Mouse (Mus musculus) myocyte (in vitro differentiated cells): ENCODE data around the gene Mdh1b. TPM values are rescaled to one million over a fixed set of nuclear protein-coding genes. Genes with fewer than 3 reads are reported as not detected.

Source experiments
- H3K27me3 ChIP-seq: one replicate; pipeline ENCODE4 v1.6.1; 2011; ENCODE audit not compliant: control insufficient read depth, insufficient read depth, insufficient read length
- H3K36me3 ChIP-seq: one replicate; pipeline ENCODE4 v1.6.1; 2011; ENCODE audit not compliant: control insufficient read depth, insufficient read depth
- H3K4me2 ChIP-seq: one replicate; pipeline ENCODE4 v1.6.1; 2011; ENCODE audit warnings: low read depth, control low read depth
- H3K4me3 ChIP-seq: one replicate; pipeline ENCODE4 v1.5.1; 2011; ENCODE audit warnings: mild to moderate bottlenecking, control low read depth, moderate library complexity
- H3K79me2 ChIP-seq: one replicate; pipeline ENCODE4 v1.6.1; 2011; ENCODE audit not compliant: control insufficient read depth, insufficient read depth
- H3ac ChIP-seq: one replicate; pipeline ENCODE4 v1.6.1; 2011; ENCODE audit not compliant: control insufficient read depth, insufficient read length
- CEBPB ChIP-seq: IDR thresholded peaks from 2 replicates; pipeline ENCODE4 v1.6.1; 2011; ENCODE audit warnings: mild to moderate bottlenecking, moderate library complexity; ENCODE audit not compliant: poor library complexity, insufficient read depth, severe bottlenecking
- E2F4 ChIP-seq: IDR thresholded peaks from one replicate; pipeline ENCODE4 v1.6.1; 2011; ENCODE audit warnings: mild to moderate bottlenecking, control low read depth, moderate library complexity; ENCODE audit not compliant: insufficient read depth
- MAX ChIP-seq: IDR thresholded peaks from one replicate; pipeline ENCODE4 v1.6.1; 2011; ENCODE audit warnings: low read depth, mild to moderate bottlenecking, control low read depth
- MYOD1 ChIP-seq, 3 experiments: IDR thresholded peaks; one replicate each; pipeline ENCODE4 v1.6.1; 2011; ENCODE audit warnings: control low read depth in 2 of 3, low read depth in 2 of 3, mild to moderate bottlenecking in 2 of 3, moderate library complexity in 1 of 3; ENCODE audit not compliant: insufficient read length in 2 of 3, control insufficient read depth in 1 of 3
- MYOG ChIP-seq, 3 experiments: IDR thresholded peaks; one replicate each; pipeline ENCODE4 v1.6.1; 2011; ENCODE audit warnings: control low read depth in 2 of 3, low read depth in 2 of 3, mild to moderate bottlenecking in 2 of 3; ENCODE audit not compliant: insufficient read length in 2 of 3, control insufficient read depth in 1 of 3, insufficient read depth in 1 of 3
- POLR2A ChIP-seq: IDR thresholded peaks from one replicate; pipeline ENCODE4 v1.6.1; 2011; ENCODE audit warnings: low read depth, mild to moderate bottlenecking, control low read depth, moderate library complexity; ENCODE audit not compliant: insufficient read length
- POLR2AphosphoS2 ChIP-seq: IDR thresholded peaks from one replicate; pipeline ENCODE4 v1.6.1; 2011; ENCODE audit warnings: low read depth, control low read depth; ENCODE audit not compliant: insufficient read length
- REST ChIP-seq: IDR thresholded peaks from one replicate; pipeline ENCODE4 v1.6.1; 2011; ENCODE audit warnings: mild to moderate bottlenecking, control low read depth, moderate library complexity; ENCODE audit not compliant: insufficient read depth, insufficient read length
- SRF ChIP-seq: IDR thresholded peaks from one replicate; pipeline ENCODE4 v1.6.1; 2011; ENCODE audit warnings: low read depth; ENCODE audit not compliant: control insufficient read depth, insufficient read length
- TCF12 ChIP-seq: IDR thresholded peaks from one replicate; pipeline ENCODE4 v1.6.1; 2011; ENCODE audit warnings: mild to moderate bottlenecking, control low read depth; ENCODE audit not compliant: poor library complexity, insufficient read depth, severe bottlenecking
- TCF3 ChIP-seq: IDR thresholded peaks from one replicate; pipeline ENCODE4 v1.6.1; 2011; ENCODE audit warnings: low read depth, control low read depth; ENCODE audit not compliant: insufficient read length
- USF1 ChIP-seq: IDR thresholded peaks from one replicate; pipeline ENCODE4 v1.6.1; 2011; ENCODE audit warnings: low read depth, mild to moderate bottlenecking, control low read depth, moderate library complexity
- polyA plus RNA-seq: library from polyadenylated mRNA; unstranded; fragments of >200 nt; fragmentation: generic; extraction: Trizol; gene quantifications from one replicate; pipeline ENCODE4 v1.2.1, GENCODE M21; 2012; ENCODE audit warnings: missing spikeins

Mdh1b gene
- polyA plus RNA-seq, 1 experiment: 0.05 TPM

- Histone ChIP-seq H3K79me2 (no peaks in the 10 kb centered on the region), H3K4me3 (no peak overlapping the region), H3K4me2 (no peak overlapping the region), H3K27me3 (no peaks in the 10 kb centered on the region), H3K36me3 (no peaks in the 10 kb centered on the region), H3ac (no peak overlapping the region)
- TF ChIP-seq TCF12 (no peak), TCF3 (no peak), MYOG (IDR thresholded peaks at IDR 0.05; ENCODE audit: control insufficient read depth in 1 of 3, insufficient read depth in 1 of 3, insufficient read length in 2 of 3, low read depth in 2 of 3) (no peak), POLR2AphosphoS2 (no peak), CEBPB (no peak), SRF (no peak), POLR2A (no peak), MYOD1 (IDR thresholded peaks at IDR 0.05; ENCODE audit: control insufficient read depth in 1 of 3, insufficient read length in 2 of 3, low read depth in 2 of 3) (no peak)
Measured at GRCm38 (mm10) chr1:63768112-63768511, 38.0 kb upstream of the Mdh1b start.

- no peak overlapping the region for H3K4me2 ChIP-seq
- no peak overlapping the region for H3K4me3 ChIP-seq
- no peak overlapping the region for H3ac ChIP-seq
- no peaks in the 10 kb centered on the region for H3K27me3 ChIP-seq
- no peaks in the 10 kb centered on the region for H3K36me3 ChIP-seq
- TF ChIP-seq REST (no peak), MYOG (IDR thresholded peaks at IDR 0.05; ENCODE audit: control insufficient read depth in 1 of 3, insufficient read depth in 1 of 3, insufficient read length in 2 of 3, low read depth in 2 of 3) (no peak)
- no peaks in the 10 kb centered on the region for H3K79me2 ChIP-seq
Measured at GRCm38 (mm10) chr1:63764395-63764794, 34.3 kb upstream of the Mdh1b start.

GRCm38 (mm10) chr1:63763881-63764386 lies 33.8 kb upstream of the Mdh1b start:
- no peak overlapping the region for H3ac ChIP-seq
- TF ChIP-seq POLR2A: no peak
- no peak for TF ChIP-seq TCF3
- no peak for TF ChIP-seq USF1
- TF ChIP-seq SRF: no peak
- no peak for TF ChIP-seq MYOG (IDR thresholded peaks at IDR 0.05; ENCODE audit: control insufficient read depth in 1 of 3, insufficient read depth in 1 of 3, insufficient read length in 2 of 3, low read depth in 2 of 3)
- no peak for TF ChIP-seq CEBPB
- TF ChIP-seq POLR2AphosphoS2: no peak
- TF ChIP-seq MYOD1 (IDR thresholded peaks at IDR 0.05; ENCODE audit: control insufficient read depth in 1 of 3, insufficient read length in 2 of 3, low read depth in 2 of 3): no peak
- TF ChIP-seq TCF12: no peak
- no peak for TF ChIP-seq MAX
- no peak for TF ChIP-seq REST
- no peak for TF ChIP-seq E2F4
- H3K4me3 ChIP-seq: no peak overlapping the region
- no peaks in the 10 kb centered on the region for H3K36me3 ChIP-seq
- H3K4me2 ChIP-seq: no peak overlapping the region
- H3K27me3 ChIP-seq: no peaks in the 10 kb centered on the region
- no peaks in the 10 kb centered on the region for H3K79me2 ChIP-seq

- Histone ChIP-seq H3K79me2 (no peaks in the 10 kb centered on the region), H3K4me2 (no peak overlapping the region), H3K36me3 (no peaks in the 10 kb centered on the region), H3ac (no peak overlapping the region), H3K4me3 (no peak overlapping the region), H3K27me3 (no peaks in the 10 kb centered on the region)
- TF ChIP-seq POLR2A: no peak
- no peak for TF ChIP-seq MYOD1 (IDR thresholded peaks at IDR 0.05; ENCODE audit: control insufficient read depth in 1 of 3, insufficient read length in 2 of 3, low read depth in 2 of 3)
- TF ChIP-seq CEBPB: no peak
- no peak for TF ChIP-seq E2F4
- TF ChIP-seq MAX: no peak
Measured at GRCm38 (mm10) chr1:63763212-63763694, 33.1 kb upstream of the Mdh1b start.

- no peak overlapping the region for H3K4me3 ChIP-seq
- no peaks in the 10 kb centered on the region for H3K27me3 ChIP-seq
Measured at GRCm38 (mm10) chr1:63756005-63756404, 25.9 kb upstream of the Mdh1b start.

More at GRCm38 (mm10) chr1:63756005-63756404, 25.9 kb upstream of the Mdh1b start:
- TF ChIP-seq E2F4 (no peak), TCF12 (no peak), MYOD1 (IDR thresholded peaks at IDR 0.05; ENCODE audit: control insufficient read depth in 1 of 3, insufficient read length in 2 of 3, low read depth in 2 of 3) (no peak), SRF (no peak), MAX (no peak), POLR2AphosphoS2 (no peak), USF1 (no peak), POLR2A (no peak), MYOG (IDR thresholded peaks at IDR 0.05; ENCODE audit: control insufficient read depth in 1 of 3, insufficient read depth in 1 of 3, insufficient read length in 2 of 3, low read depth in 2 of 3) (no peak), CEBPB (no peak), TCF3 (no peak), REST (no peak)
- Histone ChIP-seq H3K36me3 (peaks cover 7% of the 10 kb centered on the region), H3K79me2 (no peaks in the 10 kb centered on the region), H3K4me2 (no peak overlapping the region), H3ac (no peak overlapping the region)
